Mouse (Mus musculus) T-helper 17 cell (primary cell): ENCODE measurements around the gene Spon1.

Experiments used
- in situ Hi-C, 2 experiments: fragments of 300-600 bp; cut with MboI, MseI; formaldehyde crosslinking; loops; 1 replicate in 1 of 2; 2 replicates in 1 of 2; pipeline ENCODE4 v1.15.1; 2025; ENCODE audit warnings: high pct_unique_total_duplicates in 2 of 2

Gene Spon1

DNA sequence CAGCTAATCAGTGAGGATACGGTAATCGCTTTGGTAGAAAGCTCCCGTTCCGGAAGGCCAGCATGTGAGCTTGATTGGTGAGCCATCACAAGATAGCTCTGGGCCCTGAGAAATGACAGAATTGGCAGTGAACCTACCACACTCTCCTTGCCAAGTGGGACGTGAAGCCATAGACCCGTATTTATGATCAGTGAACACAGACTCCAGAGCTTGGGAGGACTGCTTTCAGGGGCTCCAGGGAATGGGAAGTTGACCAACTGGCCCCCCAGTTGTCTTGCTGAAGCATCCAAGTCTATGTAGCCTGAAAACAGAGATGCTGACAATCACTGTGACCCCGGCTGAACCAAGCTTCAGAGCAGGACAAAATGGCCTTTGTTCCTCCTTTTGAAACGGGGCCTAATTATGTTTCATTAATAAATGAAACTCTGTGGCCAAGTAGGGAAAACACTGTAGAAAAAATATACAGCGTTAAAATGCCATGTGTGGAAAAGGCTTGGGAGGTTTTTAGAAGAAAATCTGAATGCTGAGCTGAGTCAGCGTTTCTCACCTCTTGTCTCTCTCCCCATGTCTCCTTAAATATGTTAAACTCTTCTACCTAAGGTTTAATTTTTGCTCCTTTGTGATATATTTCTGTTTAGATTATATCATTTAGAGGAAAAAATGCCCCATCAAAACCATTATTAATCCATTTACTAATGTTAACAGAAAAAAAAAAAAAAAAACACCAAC, 220.8 kb downstream of the Spon1 start:
- in situ Hi-C loops = no loop called here

GRCm38 (mm10) chr7:113988156-113988555, 222.4 kb downstream of the Spon1 start:
- in situ Hi-C loops = no loop called here

- in situ Hi-C loops = no loop called here
Observed at GRCm38 (mm10) chr7:113997675-113998354, 232.0 kb downstream of the Spon1 start.

- in situ Hi-C loops = no loop called here
Observed at GRCm38 (mm10) chr7:114004171-114004570, 238.4 kb downstream of the Spon1 start.

- in situ Hi-C loops = no loop called here
Observed at GRCm38 (mm10) chr7:114005499-114005898, 239.7 kb downstream of the Spon1 start.

GRCm38 (mm10) chr7:114006456-114006855, 240.7 kb downstream of the Spon1 start:
- in situ Hi-C loops = no loop called here

DNA sequence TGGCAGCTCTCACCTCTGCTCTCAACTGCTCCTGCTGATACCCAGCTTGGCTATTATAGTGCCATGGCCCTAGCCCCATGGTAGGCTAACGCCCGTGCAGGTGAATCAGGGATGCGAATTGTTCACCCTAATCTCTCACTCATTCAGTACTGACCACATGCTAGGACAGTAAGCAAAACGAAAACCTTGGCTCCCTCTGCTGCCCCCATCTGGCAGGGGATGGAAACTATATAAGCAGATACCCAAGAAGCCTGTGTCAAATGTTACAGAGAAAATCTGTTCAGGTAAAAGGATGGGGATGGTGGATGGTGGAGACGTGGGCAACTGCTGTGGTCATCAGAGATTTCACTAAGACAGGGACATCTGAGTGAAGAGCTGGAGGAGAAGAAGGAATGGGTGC, 241.8 kb downstream of the Spon1 start:
- in situ Hi-C loops = no loop called here

DNA sequence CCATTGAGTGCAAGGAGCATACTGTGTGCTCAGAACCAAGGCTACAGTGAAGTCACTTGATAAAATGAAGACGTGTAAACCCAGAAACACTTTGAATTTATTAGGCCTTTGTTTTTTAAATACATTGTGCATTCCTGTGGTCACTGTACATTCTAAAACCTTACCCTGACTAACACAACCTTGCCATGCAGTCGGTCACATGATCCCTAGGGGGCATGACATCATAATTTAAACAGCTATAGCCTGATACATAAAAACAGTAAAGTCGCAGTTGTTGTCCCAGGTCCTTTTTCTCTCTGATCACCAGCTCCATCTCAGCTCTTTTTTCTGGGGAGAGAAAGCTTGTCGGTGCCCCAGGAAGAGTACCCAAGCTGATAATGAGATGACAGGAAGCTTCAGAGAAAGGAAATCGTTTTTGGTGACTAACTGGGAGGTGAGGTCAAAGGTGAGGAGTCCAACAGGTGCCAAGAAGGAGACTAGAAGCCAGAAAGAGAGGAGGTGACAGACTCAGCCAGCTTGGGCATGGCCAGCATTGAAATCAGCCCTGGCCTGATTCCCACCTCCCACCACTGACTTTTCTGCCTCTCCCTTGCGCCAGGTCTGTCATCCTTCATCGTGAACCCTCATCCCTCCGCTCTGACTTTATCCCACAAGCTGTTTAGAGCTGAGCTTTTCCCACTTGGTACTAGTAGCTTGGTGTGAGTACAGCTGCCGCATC, 246.1 kb downstream of the Spon1 start:
- in situ Hi-C loops = loop anchor here in 1 of 2 experiments (10.0 kb wide), 2 partner anchors 637 to 1153 kb away; no protein-coding TSS in a partner anchor

GRCm38 (mm10) chr7:114016001-114016949, 250.5 kb downstream of the Spon1 start:
- in situ Hi-C loops = loop anchor here in 1 of 2 experiments (10.0 kb wide), 2 partner anchors 641 to 1149 kb away; no protein-coding TSS in a partner anchor

- in situ Hi-C loops = loop anchor here in 1 of 2 experiments (10.0 kb wide), 2 partner anchors 644 to 1146 kb away; no protein-coding TSS in a partner anchor
Observed at GRCm38 (mm10) chr7:114018861-114019260, 253.1 kb downstream of the Spon1 start.

DNA sequence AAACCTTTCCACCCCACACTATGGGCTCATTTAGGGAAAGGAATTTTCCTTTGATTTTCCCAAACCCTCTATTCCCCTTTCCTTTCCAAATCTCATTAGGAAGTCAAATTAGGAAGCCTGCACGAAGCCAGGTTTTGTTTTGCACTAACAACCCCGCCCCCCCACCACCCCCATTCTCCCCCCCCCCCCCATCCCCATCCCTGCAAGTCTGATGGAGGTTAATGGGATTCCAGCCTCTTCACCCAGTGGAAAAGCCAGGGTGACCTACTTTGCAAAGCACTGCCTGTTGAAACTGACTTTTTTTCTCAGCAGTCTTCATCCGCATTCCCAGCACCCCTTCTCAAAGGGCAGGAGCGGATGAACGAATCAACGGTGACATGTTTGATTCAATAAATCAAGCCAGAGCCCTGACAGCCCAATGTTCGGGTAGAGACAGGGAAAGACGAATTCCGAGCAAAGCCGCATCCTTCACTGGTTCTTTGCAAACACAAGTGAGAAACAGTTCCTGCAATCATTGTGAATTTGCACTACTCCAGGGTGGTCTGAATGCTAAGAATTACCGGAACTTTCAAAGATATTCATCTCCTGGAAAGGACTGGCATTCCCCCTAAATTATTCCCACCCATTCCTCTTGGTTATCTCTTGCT, 254.4 kb downstream of the Spon1 start:
- in situ Hi-C loops = loop anchor here in 1 of 2 experiments (10.0 kb wide), 1 partner anchor 265 kb away; no protein-coding TSS in a partner anchor

- in situ Hi-C loops = loop anchor here in 1 of 2 experiments (10.0 kb wide), 1 partner anchor 266 kb away; no protein-coding TSS in a partner anchor
Observed at GRCm38 (mm10) chr7:114020704-114021093, 254.9 kb downstream of the Spon1 start.

GRCm38 (mm10) chr7:114026923-114027322, 261.1 kb downstream of the Spon1 start:
- in situ Hi-C loops = loop anchor here (5.0 to 10.0 kb wide), 2 partner anchors 255 to 272 kb away; no protein-coding TSS in a partner anchor

DNA sequence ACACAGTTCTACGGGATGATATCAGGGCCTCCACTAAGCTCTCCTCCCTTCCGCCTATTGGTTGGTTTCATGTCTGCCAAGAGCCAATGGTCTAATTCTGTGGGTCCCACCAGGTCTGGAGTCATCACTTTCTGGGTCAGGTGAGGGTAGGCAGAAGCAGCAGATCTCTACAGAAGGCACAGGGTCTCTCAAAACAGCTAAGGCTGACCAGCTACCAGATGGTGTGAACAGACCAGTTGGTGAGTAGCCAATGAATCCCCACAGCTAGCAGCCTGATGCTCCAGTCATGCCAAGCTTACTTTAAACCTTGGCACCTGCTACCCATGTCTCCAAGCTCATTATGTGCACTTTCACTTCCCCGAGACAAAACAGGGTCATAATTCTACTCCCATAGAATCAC, 261.6 kb downstream of the Spon1 start:
- in situ Hi-C loops = loop anchor here (5.0 to 10.0 kb wide), 2 partner anchors 255 to 273 kb away; no protein-coding TSS in a partner anchor

DNA sequence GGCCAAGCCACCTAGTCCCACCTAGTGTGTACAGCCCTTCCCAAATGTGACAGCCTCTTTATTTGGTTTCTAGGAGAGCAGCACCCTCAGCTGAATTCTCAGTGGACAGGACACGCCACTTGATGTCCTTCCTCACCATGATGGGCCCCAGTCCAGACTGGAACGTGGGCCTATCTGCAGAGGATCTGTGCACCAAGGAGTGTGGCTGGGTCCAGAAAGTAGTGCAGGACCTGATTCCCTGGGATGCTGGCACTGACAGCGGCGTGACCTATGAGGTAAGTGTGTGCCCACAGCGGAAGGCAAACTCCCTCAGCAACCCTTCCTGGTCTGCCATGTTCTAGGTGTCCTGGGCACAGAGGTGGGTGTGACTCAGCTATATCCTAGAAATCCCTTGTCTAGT, 263.0 kb downstream of the Spon1 start:
- in situ Hi-C loops = loop anchor here (5.0 to 10.0 kb wide), 2 partner anchors 257 to 274 kb away; no protein-coding TSS in a partner anchor

DNA sequence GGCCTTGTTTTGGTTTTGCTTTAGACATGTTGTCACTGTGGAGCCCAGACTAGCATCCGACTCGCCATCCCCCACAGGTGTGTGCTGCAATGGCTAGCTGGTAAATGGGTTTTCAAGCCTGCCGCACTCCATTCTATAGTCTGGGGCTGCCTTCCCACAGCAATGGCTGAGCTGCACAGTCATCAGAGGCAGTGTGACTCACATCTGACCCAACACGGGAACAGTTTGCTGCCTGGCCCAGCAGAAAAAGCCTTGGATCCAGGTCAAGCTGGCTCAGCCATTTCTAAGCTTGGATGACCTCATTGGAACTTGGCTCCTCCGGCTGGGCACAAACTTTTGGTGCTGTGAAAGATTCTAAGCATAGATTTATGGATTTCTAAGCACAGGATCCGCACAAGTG, 263.8 kb downstream of the Spon1 start:
- in situ Hi-C loops = loop anchor here (5.0 to 10.0 kb wide), 2 partner anchors 257 to 275 kb away; no protein-coding TSS in a partner anchor

DNA sequence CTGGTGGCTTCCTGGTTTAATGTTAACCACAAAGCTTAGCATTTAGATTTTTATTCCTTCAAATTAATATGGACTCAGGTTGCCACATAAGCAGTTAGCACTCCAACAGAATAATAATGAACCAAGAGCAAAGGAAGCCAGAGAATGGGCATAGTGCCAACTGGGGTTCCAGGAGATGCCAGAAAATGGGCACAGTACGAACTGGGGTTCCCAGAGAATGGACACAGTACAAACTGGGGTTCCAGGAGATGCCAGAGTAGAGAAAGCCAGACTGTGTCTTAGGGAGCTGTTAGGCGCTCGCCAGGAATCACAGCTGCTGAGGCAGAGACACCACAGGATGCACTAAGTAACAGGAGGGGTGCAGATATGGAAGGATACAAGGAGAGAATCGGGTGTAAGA, 271.4 kb downstream of the Spon1 start:
- in situ Hi-C loops = no loop called here

DNA sequence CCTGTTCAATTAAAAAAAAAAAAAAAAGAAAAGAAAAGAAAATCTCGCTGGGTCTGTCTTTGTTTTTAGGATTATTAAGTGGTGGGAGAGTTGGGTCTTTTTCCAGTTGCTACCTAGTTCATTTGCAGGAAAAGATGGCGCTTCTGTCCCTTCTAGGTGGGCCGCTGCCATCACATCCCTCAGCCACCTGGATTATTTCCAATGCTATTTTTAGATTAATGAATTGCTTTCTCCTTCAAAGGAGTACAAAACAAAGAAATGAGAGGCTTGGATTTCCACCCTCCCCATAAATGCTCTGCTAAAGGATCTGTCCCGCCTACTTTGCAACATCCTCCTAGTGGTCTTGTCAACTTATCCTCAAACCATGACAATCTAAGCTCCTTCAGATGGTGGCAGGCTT, 275.6 kb downstream of the Spon1 start:
- in situ Hi-C loops = no loop called here

- in situ Hi-C loops = no loop called here
Observed at GRCm38 (mm10) chr7:114042973-114043928, 277.5 kb downstream of the Spon1 start.
